Mouse (Mus musculus) left cerebral cortex, adult 11 months (tissue): ENCODE measurements at regions not wholly inside any gene's neighbourhood (a gene's known extent, or its start where the extent isn't known, plus 50 kb on each side); places are given as distances from the start of the nearest gene placed in this dataset.

Source experiments
- DNase-seq: peaks from one replicate; pipeline ENCODE4 v3.0.0; 2022; ENCODE audit warnings: low spot score

DNA sequence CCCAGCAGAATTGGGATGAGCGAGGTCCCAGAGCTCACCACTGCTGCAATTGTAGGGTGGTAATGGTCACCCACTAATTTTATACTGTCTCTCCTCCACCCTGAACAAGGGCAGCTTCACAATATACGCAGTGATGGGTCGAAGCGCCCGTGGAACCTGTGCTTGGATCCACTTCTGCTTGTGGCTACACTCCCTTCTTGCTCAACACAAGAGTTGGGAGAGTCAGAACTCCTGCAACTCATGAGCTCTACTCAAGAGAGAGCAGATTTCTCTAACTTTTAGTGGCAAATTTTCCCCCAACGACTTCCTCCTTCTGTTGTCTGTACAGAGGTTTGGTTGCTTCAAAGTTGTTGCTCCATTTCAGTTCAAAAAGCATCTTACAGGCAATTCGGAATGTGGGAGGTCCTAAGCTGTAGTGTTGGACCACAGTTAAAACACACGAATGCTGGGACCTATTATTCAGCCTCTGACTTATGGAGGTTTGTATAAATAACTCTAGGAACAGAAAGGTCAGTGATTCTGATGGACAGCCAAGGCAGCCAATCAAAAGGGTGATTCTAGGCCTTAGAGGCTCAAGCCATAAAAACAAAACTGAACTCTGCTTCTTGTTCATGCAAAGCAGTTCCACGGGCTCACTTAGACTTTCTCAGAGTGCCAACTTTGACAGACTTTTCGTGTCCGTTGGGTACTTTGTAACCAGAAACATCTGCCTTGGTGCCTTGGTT, 227.8 kb upstream of the Meis1 start:
- no peak for DNase-seq

DNA sequence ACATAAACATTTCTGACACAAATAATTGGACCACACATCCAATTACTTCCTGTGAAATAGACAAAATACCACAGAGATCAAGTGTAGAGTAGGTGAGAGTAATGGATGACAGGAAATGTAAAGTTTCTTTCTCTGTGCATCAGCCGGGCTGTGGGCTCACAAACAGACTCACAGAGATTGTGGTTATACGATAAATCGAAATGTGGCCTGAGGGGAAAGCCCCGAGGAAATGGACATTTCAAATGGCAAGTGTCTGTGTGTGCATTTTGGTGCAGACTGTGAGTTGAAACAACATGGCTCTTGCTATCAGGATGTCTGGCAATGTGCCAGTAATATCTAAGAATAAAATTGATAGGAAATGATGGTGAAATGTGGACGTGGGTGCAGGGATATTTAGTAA, 234.8 kb upstream of the Meis1 start:
- no peak for DNase-seq

DNA sequence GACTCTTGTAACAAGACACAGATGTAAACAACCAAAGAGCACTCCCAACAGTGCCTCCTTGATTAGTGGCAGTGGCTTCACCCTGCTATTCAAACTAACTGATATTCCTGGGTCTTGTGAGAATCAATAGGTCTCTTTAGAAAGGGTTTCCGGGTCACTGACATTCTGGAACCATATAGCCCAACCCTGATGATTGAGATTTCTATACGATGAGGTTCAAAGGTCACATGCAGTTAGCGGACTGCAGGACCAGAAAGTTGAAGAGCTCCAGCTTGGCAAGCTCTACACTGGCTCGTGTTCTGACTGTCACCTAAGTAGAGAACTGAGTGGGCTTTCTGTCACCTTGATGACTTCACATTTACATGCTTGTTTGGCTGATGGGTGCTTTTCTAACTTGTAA, 235.4 kb upstream of the Meis1 start:
- DNase-seq = no peak

DNA sequence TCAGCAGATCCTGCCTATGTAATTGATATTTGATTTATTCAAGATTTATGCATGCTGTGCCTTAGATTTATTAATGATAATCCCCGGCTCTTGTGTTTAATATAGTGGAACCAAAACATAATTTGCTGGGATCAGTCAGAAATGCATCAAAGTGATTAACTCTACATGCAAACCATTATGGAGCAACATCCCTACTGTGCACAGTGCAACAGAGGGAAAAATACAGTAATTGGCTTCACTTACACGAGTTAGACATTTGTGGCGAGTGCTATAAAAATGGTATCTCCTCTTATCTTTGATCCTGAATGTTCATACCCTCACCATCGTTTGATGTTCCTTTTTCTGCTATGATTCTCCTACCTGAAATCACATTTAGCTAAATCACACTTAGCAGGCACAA, 238.8 kb upstream of the Meis1 start:
- no peak for DNase-seq

DNA sequence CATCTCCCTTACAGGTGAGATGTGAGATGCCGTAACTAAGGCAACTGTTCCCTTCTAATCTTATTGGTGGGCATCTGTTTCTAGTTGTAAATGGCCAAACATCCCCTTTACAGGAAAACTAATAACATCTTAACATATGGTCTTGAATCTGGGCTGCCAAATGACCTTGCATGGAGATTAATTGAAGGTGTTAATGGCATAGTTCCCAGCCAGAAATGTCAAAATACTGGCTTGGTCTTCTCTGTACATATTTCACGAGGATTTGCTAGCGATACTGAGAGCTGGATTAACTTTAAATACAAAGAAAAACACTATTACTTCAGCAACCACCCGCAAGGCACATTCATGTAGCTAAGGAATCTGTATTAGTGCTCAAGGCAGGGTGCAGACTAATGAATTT, 244.0 kb upstream of the Meis1 start:
- DNase-seq = no peak

DNA sequence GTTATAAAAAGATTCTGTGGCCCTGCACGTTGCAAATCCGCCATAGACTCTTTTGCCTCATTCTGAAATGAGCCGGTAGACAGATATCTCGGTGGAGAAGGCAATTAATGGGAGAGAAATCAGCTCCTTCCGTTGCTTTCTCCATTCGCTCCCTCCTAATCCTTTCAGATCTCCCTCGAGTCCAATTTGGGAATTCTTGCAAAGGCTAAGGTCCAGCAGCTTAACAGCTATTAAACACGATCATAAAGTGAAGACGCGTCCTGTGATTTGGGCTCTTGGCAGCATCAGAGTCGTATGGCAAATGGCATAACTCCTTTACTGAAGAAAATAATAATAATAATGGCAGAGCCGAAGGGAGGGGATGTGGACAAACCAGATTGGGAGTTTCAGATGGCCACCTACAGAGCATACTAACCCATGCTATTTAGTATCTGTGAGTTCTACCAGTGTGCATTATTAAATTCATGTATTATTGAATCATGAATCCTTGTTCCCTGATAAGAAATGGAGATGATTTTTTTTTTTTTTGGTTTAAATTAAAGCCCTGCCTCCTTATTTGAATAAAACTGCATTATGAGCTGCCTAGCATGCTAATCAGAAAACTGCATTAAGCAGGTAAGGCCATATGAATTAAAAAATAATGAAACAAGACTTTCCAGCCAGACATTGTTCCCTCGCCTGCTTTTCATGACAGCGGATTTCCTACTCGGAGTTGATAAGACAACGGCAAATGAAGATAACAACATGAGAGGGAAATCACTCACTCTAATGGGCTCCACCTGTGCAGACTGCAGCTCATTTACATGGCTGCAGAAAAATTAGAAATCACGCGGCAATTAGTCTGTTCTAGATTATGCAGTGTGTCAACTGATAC, 246.2 kb upstream of the Meis1 start:
- no peak for DNase-seq

DNA sequence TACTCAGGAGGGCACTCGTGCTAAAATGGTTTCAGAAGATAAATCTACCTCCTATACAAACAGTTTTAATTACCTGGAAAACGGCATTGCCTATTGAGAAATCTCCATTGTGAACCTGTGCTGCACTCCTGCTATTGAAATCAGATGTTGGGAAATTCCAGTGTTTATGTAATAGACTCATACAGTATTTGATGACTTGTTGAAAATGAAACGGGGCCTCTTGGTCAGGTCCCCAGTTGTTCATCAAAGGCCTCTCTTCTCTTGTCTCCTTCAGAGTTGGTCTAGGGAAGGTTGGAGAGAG, 246.8 kb upstream of the Meis1 start:
- DNase-seq = no peak

DNA sequence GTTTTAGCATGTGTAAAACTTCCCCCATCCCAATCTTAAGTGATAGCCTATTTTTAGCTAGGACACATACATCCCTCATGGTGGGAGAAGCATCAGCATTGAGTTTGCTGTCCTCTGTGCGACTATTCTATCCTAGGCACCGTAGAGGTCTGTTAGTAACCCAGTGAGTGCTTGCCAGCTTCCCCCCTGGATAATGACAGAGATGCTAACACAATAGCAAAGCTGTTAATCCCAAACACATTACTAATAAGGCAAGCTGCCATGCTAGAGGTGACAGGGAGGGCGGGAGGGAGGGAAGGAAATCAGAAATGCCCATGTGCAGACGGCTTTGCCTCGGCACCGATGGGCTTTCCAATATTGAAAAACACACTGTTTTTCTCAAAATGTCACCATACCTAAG, 272.2 kb upstream of the Meis1 start:
- DNase-seq = no peak

DNA sequence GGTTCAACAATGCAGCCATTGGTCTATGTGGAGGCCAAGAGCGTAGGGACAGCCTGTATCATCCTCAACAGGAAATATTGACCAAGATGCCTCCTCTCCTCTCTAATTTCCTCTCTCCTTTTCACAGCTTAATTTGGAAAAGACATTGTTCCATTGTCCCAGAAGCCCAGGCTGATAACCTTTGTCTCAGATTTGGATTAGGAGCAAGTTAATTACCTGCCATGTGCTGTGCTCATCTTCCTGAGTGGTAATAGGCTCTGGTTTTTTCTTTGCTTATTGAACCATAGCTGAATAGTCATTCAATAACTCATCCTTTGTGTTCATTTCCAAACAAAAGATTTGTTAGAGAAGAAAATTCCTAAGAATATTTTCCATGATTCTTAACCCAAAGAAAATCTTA, 280.6 kb upstream of the Meis1 start:
- DNase-seq = no peak

DNA sequence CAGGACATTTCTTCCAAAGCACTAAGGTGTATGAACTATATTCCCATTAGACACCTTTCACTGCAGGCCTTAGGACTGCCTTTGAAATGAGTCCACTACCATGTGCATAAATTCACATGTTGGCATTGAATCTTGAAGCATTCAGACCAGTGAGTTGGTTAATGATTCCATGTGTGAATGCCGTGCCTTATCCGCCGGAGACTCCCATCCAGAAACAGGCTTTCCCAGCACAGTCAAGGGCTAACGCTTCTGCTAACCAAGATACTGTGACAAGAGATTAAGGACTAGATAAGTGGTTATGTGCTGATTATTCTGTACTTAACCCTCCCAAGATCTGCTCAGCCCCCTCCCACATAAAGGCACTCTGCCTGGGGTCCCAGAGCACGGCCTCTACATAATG, 287.9 kb upstream of the Meis1 start:
- no peak for DNase-seq

DNA sequence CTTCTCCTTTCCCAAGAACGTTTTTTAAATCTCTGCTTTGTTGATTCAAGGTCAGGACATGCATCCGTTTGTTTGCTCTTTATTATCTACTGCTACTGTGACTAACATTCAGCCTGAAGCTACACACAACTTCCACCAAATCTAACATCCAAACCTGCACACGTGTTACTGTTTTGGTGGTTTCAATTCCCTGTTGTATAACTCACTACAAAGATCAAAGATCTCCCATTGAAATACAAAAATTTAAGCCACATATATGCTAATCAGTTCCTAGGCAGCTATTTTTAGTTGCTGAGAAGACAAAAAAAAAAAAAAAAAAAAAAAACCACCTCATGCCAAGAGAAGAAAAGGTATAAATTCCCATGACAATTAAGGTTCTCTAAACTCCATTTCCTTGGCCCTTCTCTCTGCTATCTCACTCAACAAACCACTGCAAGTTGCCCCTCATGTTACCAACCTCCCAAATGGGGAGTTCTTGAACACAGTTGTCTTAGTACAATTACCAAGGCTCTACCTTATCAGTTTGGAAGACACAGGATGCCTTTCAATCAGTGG, 312.0 kb upstream of the Meis1 start:
- DNase-seq = no peak

DNA sequence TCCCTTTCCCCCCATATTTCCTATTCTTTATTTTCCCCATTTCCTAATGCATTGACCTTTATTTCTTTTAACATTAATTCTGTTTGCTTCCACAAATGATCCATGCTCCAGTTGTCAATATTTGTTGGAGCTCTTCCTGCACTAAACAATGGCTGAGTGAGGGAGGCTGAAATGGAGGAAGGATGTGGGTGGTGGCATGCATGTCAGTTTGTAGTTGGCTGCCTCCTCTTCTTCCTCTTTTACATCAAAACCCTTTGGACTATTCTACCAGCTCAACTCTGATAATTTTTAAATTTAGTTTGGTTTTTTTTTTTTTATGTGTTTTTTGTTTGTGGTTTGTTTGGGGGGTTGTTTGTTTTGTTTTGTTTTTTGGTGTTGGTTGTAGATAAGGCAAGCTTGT, 313.5 kb upstream of the Meis1 start:
- no peak for DNase-seq

DNA sequence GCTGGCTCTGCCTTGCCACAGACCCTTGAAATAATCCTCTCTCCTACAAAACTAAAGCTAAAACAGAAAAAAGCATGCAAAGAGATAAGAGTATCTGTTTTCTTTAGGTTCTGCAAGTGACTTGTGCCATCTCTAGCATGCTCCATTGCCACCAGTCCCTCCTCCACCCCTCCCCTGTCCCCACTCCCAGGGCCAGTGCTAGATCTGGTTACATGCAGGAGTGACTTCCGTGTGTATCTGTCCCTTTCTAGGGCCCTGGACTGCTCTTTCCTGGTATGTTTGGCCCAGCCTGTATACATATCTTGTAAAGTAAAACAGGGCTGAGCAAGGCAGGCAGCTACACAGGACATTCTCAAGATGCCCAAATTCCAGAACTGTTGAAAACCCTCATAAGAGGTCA, 313.9 kb upstream of the Meis1 start:
- no peak for DNase-seq

DNA sequence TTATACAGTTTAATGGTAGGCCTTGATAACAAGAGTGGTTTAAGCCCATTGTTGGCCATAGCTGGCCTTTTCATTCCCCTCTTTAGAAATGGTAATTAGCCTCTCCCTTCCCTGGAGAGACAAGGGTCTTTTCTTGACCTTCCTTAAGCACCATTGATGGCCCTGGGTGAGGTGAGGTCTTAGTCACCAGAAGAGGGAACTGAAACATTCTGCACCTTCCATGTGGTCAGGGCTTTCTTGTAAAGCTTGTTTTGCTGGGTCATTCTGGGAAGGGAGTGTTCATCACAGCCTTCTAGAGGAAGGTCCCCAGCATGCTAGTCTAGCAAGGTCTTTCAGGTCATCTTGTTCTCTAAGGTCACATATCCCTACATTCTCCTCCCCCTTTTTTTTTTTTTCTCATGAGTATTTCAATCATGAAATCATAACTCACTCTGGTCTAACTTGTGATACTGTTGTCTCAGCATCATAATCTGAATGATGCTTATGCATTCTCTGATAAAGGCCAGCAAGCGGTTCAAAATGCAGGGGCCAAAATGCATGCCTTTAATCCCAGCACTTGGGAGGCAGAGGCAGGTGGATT, 315.2 kb upstream of the Meis1 start:
- DNase-seq = no peak

DNA sequence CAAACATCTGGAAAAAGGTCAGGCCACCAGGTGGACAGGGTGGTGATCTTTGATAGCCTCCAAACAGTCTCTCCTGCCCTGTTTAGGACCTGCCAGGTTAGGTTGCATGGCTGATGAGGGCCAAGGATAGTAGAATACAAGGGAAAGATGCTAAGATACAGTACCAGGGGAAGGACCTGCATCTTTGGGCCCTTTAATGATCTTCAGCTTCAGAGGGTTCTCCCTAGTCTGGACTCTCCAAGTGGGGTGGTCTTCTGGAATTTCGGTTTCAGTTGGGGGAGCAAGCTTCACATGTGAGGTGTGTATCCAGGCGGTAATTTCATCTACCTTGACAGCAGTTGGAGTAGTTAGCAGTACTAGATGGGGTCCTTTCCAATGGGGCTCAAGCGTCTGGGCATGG, 316.6 kb upstream of the Meis1 start:
- no peak for DNase-seq

DNA sequence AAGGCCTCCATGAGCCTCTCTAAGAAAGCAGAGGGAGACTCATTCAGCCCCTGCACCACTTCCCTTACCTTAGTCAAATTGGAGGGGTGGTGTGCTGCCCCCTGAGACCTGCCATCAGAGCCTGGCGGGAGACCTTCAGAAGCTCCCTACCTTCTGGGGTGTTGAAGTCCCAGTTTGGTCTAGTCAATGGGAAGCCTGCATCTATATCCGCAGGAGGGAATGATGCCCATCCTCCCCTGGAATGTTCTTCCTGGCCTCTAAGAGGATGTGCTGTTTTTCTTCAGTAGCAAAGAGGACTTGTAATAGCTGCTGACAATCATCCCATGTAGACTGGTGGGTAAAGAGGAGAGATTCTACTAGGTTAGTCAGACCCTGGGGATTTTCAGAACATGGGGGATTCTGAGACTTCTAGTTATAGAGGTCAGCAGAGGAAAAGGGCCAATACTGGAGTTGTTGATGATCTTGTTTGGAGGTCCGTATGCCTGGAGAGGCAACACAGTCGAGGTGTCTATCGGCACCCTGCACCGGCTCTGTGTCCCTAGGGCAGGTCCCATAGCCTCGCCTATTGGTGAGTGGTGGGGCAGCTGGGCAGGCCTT, 321.0 kb upstream of the Meis1 start:
- no peak for DNase-seq

DNA sequence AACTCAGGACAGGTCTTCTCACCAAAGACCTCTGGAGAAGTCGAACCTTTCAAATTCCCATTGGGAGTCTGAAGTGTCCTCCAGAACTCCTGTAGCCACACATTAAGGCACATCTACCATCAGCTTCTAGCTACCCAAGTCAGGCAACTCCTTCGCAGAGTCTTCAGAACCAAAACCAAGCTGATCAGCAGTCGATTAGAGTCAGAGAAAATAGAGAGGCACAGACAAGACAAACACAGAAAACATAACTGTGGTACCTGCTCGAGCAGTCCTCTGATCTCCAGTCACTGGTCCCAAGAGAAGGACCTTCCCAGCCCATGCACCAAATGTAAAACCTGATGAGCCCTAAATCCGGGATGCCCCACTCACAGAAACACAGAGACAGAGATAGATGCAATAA, 322.1 kb upstream of the Meis1 start:
- DNase-seq = no peak

DNA sequence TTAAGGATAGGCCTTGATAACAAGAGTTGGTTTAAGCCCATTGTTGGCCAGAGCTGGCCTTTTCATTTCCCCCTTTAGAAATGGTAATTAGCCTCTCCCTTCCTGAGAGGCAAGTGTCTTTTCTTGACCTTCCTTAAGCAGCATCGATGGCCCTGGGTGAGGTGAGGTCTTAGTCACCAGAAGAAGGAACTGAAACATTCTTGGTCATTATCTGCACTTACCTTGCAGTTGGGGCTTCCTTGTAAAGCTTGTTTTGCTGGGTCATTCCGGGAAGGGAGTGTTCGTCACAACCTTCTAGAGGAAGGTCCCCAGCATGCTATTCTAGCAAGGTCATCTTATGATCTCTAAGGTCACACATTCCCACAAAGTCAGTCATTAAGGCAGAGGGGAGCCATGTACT, 322.6 kb upstream of the Meis1 start:
- no peak for DNase-seq

DNA sequence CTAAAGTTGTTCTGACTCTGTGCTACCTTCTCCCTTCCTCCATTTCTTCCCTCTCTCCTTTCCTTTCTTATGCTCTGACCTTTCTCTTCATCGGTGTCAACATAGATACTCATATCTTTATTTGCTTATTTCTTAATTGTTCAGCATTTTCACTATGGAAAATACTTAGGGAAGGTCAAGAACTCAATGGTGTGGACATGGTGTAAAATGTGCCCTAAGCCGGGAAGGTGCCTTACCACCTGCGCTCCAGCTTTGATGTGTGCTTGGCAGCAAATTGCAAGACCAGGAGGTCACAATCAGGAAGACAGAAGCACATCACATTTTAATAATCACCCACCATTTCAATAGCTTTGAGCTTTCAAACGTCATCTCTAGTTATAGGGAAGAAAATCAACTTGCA, 324.0 kb upstream of the Meis1 start:
- no peak for DNase-seq

DNA sequence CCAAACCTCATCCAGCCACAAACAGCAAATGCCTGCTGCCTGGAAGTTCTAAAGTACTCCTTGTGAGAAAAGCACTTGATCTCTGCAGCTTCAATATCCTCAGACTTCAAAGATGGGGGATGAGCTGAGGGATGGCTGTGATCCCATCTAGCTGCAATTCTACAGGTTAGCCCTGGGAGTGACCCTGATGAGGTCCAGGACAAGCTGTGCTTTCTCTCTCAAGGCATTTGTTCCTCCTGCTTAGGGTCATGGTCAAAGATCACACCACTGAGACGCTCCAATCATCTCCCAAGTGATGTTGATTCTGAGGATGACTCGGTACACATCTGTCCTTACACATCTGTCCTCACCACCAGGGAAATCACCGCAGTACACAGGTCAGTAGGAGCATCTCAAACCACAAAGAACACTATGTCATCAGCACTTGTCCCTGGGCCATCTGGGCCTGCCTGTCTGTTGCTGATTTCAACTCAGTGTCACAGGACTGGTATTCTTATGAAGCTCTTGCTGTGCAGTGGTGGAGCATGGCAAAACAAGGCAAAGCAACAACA, 327.6 kb upstream of the Meis1 start:
- no peak for DNase-seq

DNA sequence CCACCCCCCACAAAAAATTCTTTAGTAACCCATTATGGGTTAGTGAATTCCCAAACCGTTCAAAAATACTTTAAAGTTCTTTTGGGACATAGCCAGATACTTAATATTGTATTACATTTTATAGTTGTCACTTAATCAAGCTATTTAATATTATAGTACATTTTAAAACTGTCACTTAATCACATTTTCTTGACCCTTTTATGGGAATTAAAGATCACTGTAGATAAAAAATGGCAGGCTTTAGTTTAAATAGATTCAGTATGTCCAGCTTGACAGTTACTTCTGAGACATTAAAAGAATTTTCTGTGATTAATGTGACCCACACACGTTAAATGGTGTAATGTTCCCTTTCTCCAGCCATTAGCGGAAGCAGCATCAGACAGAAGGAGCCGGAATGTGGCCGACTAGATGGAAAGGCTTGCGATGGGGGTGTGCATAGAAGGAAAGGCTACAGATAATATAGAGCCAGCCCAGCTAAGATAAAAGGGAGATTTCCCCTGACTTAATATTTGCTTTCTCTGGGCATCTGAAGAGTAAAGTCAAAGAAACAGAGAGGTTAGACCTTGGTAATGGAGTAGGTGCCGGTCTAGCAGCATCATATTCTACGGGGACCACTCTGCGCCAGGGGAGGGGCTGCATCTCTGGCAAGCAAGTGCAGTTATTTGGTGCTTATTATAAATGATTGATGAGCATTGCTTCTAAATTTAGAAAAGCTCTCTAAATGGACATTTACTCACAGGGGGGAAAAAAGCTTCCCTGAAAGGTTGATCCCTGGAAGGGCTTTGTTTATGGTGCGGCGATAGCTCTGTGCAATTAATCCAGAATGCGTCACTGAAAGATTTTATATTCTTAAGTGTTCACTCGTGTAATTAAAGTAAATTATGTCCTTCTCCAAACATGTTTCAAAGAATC, 331.8 kb upstream of the Meis1 start:
- DNase-seq = no peak
